Mouse (Mus musculus) liver, embryonic 11.5 days (tissue): ENCODE measurements around the gene Sox5. TPM values are rescaled to one million over a fixed set of nuclear protein-coding genes. Genes with fewer than 3 reads are reported as not detected.

Experiments
- ATAC-seq: fragments of 200-750 bp; cut with Nextera tagmentation; replicated peaks from 2 replicates; pipeline ENCODE4 v1.8.0; 2017; ENCODE audit warnings: moderate number of reproducible peaks, mild to moderate bottlenecking, moderate TSS enrichment, moderate library complexity; ENCODE audit not compliant: low FRiP score
- DNase-seq: peaks from one replicate; pipeline ENCODE4 v3.0.0-alpha.2; 2017; ENCODE audit warnings: low spot score
- H3K27ac ChIP-seq: fragments of 300-500 bp; sonication (generic); 2 replicates; pipeline ENCODE4 v1.5.1; 2014; ENCODE audit warnings: mild to moderate bottlenecking, low read depth, low read length, control low read depth
- H3K27me3 ChIP-seq: fragments of 300-500 bp; sonication (generic); replicated peaks from 2 replicates; pipeline ENCODE4 v1.6.1; 2014; ENCODE audit warnings: low read length, mixed read lengths; ENCODE audit not compliant: control insufficient read depth, insufficient read depth
- H3K36me3 ChIP-seq: fragments of 300-500 bp; sonication (generic); 2 replicates; pipeline ENCODE4 v1.6.1; 2014; ENCODE audit warnings: mild to moderate bottlenecking, low read length, moderate library complexity, mixed read lengths; ENCODE audit not compliant: control insufficient read depth, insufficient read depth
- H3K4me1 ChIP-seq: fragments of 300-500 bp; sonication (generic); replicated peaks from 2 replicates; pipeline ENCODE4 v1.6.1; 2014; ENCODE audit warnings: low read length, mixed read lengths; ENCODE audit not compliant: control insufficient read depth, insufficient read depth
- H3K4me2 ChIP-seq: fragments of 300-500 bp; sonication (generic); 2 replicates; pipeline ENCODE4 v1.6.1; 2014; ENCODE audit warnings: mild to moderate bottlenecking, control low read depth, moderate library complexity
- H3K4me3 ChIP-seq: fragments of 300-500 bp; sonication (generic); 2 replicates; pipeline ENCODE4 v1.5.1; 2014; ENCODE audit warnings: low read depth, low read length, control low read depth
- H3K9ac ChIP-seq: fragments of 300-500 bp; sonication (generic); 2 replicates; pipeline ENCODE4 v1.6.1; 2014; ENCODE audit warnings: low read depth, low read length, control low read depth
- H3K9me3 ChIP-seq: fragments of 300-500 bp; sonication (generic); 2 replicates; pipeline ENCODE4 v1.6.1; 2016; ENCODE audit warnings: low read length, inconsistent platforms, mixed read lengths; ENCODE audit not compliant: control insufficient read depth
- WGBS: fragments of 180-500 bp; shearing (Covaris S2); extraction: QIAGEN DNeasy Blood & Tissue Kit; methylation state at CpG from one replicate; pipeline ENCODE4 v1.1.7; 2014; 5-methylcytosine and 5-hydroxymethylcytosine counted together
- polyA plus RNA-seq: library from polyadenylated mRNA; unstranded; fragments of >200 nt; fragmentation: Nextera tagmentation; extraction: Ambion mirVana; gene quantifications from 2 replicates; pipeline ENCODE4 v1.2.1, GENCODE M21; 2014

The Sox5 gene
- polyA plus RNA-seq, 1 experiment from 2014 or later: 10.6 TPM

- H3K27me3 ChIP-seq: no peaks in the 10 kb centered on the region
- no peak overlapping the region for H3K27ac ChIP-seq
- no peak for ATAC-seq
- H3K9ac ChIP-seq: no peak overlapping the region
- no peaks in the 10 kb centered on the region for H3K36me3 ChIP-seq
- H3K4me1 ChIP-seq: no peaks in the 10 kb centered on the region; the same call in 1 of the 2 replicates
- no peak for DNase-seq
- no peak overlapping the region for H3K4me3 ChIP-seq
- 78% methylated on average over 7 of the region's 7 CpGs for WGBS
- H3K4me2 ChIP-seq: no peak overlapping the region
- H3K9me3 ChIP-seq: no peaks in the 10 kb centered on the region
Observed at GRCm38 (mm10) chr6:144265004-144265403, 516.8 kb downstream of the Sox5 start.

- 68% methylated on average over 16 of the region's 16 CpGs for WGBS
- H3K27ac ChIP-seq: no peak overlapping the region
- no peaks in the 10 kb centered on the region for H3K27me3 ChIP-seq
- no peaks in the 10 kb centered on the region; the same call in 1 of the 2 replicates for H3K4me1 ChIP-seq
- no peak overlapping the region for H3K4me2 ChIP-seq
- H3K9me3 ChIP-seq: no peaks in the 10 kb centered on the region
- ATAC-seq: no peak
- DNase-seq: no peak
- H3K36me3 ChIP-seq: no peaks in the 10 kb centered on the region
- H3K9ac ChIP-seq: no peak overlapping the region
- no peak overlapping the region for H3K4me3 ChIP-seq
Observed at GRCm38 (mm10) chr6:144264320-144264915, 517.4 kb downstream of the Sox5 start.

GRCm38 (mm10) chr6:144256500-144256899, 525.3 kb downstream of the Sox5 start:
- Histone ChIP-seq H3K36me3 (no peaks in the 10 kb centered on the region), H3K4me3 (no peak overlapping the region), H3K4me2 (no peak overlapping the region), H3K4me1 (no peaks in the 10 kb centered on the region), H3K27me3 (no peaks in the 10 kb centered on the region), H3K27ac (no peak overlapping the region), H3K9me3 (no peaks in the 10 kb centered on the region), H3K9ac (no peak overlapping the region)
- 72% methylated on average over 8 of the region's 8 CpGs for WGBS
- DNase-seq: no peak
- ATAC-seq: no peak

GRCm38 (mm10) chr6:144252191-144252718, 529.5 kb downstream of the Sox5 start:
- DNase-seq (no peak), ATAC-seq (no peak)
- WGBS: 79% methylated on average over 7 of the region's 7 CpGs
- no peak overlapping the region for H3K9ac ChIP-seq
- H3K4me2 ChIP-seq: no peak overlapping the region
- no peaks in the 10 kb centered on the region for H3K4me1 ChIP-seq
- no peak overlapping the region for H3K4me3 ChIP-seq
- no peak overlapping the region for H3K27ac ChIP-seq
- no peaks in the 10 kb centered on the region for H3K36me3 ChIP-seq
- no peaks in the 10 kb centered on the region for H3K27me3 ChIP-seq
- no peaks in the 10 kb centered on the region for H3K9me3 ChIP-seq

GRCm38 (mm10) chr6:144251222-144252170, 530.3 kb downstream of the Sox5 start:
- Histone ChIP-seq H3K27ac (no peak overlapping the region), H3K4me1 (no peaks in the 10 kb centered on the region), H3K36me3 (no peaks in the 10 kb centered on the region), H3K4me2 (no peak overlapping the region), H3K9ac (no peak overlapping the region), H3K27me3 (no peaks in the 10 kb centered on the region), H3K4me3 (no peak overlapping the region), H3K9me3 (no peaks in the 10 kb centered on the region)
- no peak for ATAC-seq
- no peak for DNase-seq
- WGBS: 59% methylated on average over 18 of the region's 18 CpGs

- no peaks in the 10 kb centered on the region for H3K9me3 ChIP-seq
- H3K9ac ChIP-seq: no peak overlapping the region
- no peak overlapping the region for H3K27ac ChIP-seq
- DNase-seq: no peak
- no peak for ATAC-seq
- H3K4me3 ChIP-seq: no peak overlapping the region
- H3K4me1 ChIP-seq: no peaks in the 10 kb centered on the region
- H3K36me3 ChIP-seq: no peaks in the 10 kb centered on the region
- WGBS: 46% methylated on average over 6 of the region's 6 CpGs
- H3K4me2 ChIP-seq: no peak overlapping the region
- H3K27me3 ChIP-seq: no peaks in the 10 kb centered on the region
Observed at GRCm38 (mm10) chr6:144250625-144251181, 531.1 kb downstream of the Sox5 start.

- DNase-seq (no peak), ATAC-seq (no peak)
- Histone ChIP-seq H3K36me3 (no peaks in the 10 kb centered on the region), H3K9ac (no peak overlapping the region), H3K27ac (no peak overlapping the region), H3K4me1 (no peaks in the 10 kb centered on the region), H3K4me2 (no peak overlapping the region), H3K9me3 (no peaks in the 10 kb centered on the region), H3K27me3 (no peaks in the 10 kb centered on the region), H3K4me3 (no peak overlapping the region)
- WGBS: 75% methylated on average over 11 of the region's 11 CpGs
Observed at GRCm38 (mm10) chr6:144236581-144236980, 545.2 kb downstream of the Sox5 start.

- Histone ChIP-seq H3K9me3 (no peaks in the 10 kb centered on the region), H3K4me3 (no peak overlapping the region), H3K9ac (no peak overlapping the region), H3K36me3 (no peaks in the 10 kb centered on the region), H3K4me2 (no peak overlapping the region), H3K27me3 (no peaks in the 10 kb centered on the region), H3K27ac (no peak overlapping the region), H3K4me1 (no peaks in the 10 kb centered on the region; the same call in 1 of the 2 replicates)
- DNase-seq (no peak), ATAC-seq (no peak)
- 63% methylated on average over 8 of the region's 8 CpGs for WGBS
Observed at GRCm38 (mm10) chr6:144203970-144204369, 577.8 kb downstream of the Sox5 start.
